Mouse (Mus musculus) midbrain, embryonic 12.5 days (tissue): ENCODE results near the gene Ehd3. TPM values are rescaled to one million over a fixed set of nuclear protein-coding genes. Genes with fewer than 3 reads are reported as not detected.
"Not testable (repeated sequence)": the region's sequence is repeated elsewhere in the genome, so short reads cannot be mapped to it uniquely, and the experiment has no call there.

ENCODE experiments used
- ATAC-seq: fragments of 200-750 bp; cut with Nextera tagmentation; 2 replicates; pipeline ENCODE4 v1.8.0; 2017; ENCODE audit warnings: low read depth, moderate TSS enrichment, moderate library complexity; ENCODE audit not compliant: low FRiP score
- H3K27ac ChIP-seq: fragments of 300-500 bp; sonication (generic); replicated peaks from 2 replicates; pipeline ENCODE4 v1.5.1; 2016; ENCODE audit warnings: mild to moderate bottlenecking
- H3K27me3 ChIP-seq: fragments of 300-500 bp; sonication (generic); 2 replicates; pipeline ENCODE4 v1.6.1; 2016; ENCODE audit warnings: mild to moderate bottlenecking
- H3K36me3 ChIP-seq: fragments of 300-500 bp; sonication (generic); 2 replicates; pipeline ENCODE4 v1.6.1; 2016
- H3K4me1 ChIP-seq: fragments of 300-500 bp; sonication (generic); 2 replicates; pipeline ENCODE4 v1.6.1; 2016
- H3K4me2 ChIP-seq: fragments of 300-500 bp; sonication (generic); replicated peaks from 2 replicates; pipeline ENCODE4 v1.6.1; 2016; ENCODE audit warnings: mild to moderate bottlenecking, moderate library complexity
- H3K4me3 ChIP-seq: fragments of 300-500 bp; sonication (generic); 2 replicates; pipeline ENCODE4 v1.5.1; 2016; ENCODE audit warnings: mild to moderate bottlenecking
- H3K9ac ChIP-seq: fragments of 300-500 bp; sonication (generic); replicated peaks from 2 replicates; pipeline ENCODE4 v1.6.1; 2016; ENCODE audit warnings: mild to moderate bottlenecking, moderate library complexity
- H3K9me3 ChIP-seq: fragments of 300-500 bp; sonication (generic); 2 replicates; pipeline ENCODE4 v1.6.1; 2016; ENCODE audit warnings: mild to moderate bottlenecking
- WGBS: fragments of 180-500 bp; shearing (Covaris S2); methylation state at CpG from one replicate; pipeline ENCODE4 v1.1.7; 2016; 5-methylcytosine and 5-hydroxymethylcytosine counted together
- polyA plus RNA-seq: library from polyadenylated mRNA; unstranded; fragments of >200 nt; fragmentation: Nextera tagmentation; extraction: Ambion mirVana; gene quantifications from 2 replicates; pipeline ENCODE4 v1.2.1, GENCODE M21; 2016

Ehd3 gene
- polyA plus RNA-seq, 1 experiment from 2014 or later = 7.6 TPM

DNA sequence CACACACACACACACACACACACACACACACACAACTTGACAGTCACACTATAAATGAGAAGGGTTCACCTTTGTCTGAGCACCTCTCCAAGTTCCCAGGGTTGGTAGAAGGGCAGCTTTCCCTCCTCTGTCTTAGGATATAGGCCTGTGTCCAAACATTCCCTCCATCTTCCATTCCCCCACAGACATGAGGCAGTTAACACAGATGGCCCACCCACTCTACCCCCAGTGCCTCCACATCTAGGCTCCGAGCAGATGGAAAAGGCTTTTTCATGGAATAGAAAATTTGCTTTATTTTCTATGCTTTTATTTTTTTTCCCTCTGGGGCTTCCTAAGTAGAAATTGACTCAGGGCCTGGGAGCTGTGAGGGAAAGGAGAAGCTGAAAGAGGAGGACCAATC, 26.6 kb downstream of the Ehd3 start:
- ATAC-seq = no peak
- H3K36me3 ChIP-seq = peaks cover 17% of the 10 kb centered on the region
- no peaks in the 10 kb centered on the region for H3K27me3 ChIP-seq
- no peaks in the 10 kb centered on the region for H3K9me3 ChIP-seq
- H3K4me2 ChIP-seq = no peak overlapping the region
- WGBS = 88% methylated on average over 1 of the region's 1 CpGs
- H3K9ac ChIP-seq = no peak overlapping the region
- H3K4me3 ChIP-seq = no peak overlapping the region
- no peaks in the 10 kb centered on the region for H3K4me1 ChIP-seq
- no peak overlapping the region for H3K27ac ChIP-seq

GRCm38 (mm10) chr17:73831427-73831826, 27.5 kb downstream of the Ehd3 start:
- Histone ChIP-seq H3K27me3 (no peaks in the 10 kb centered on the region), H3K4me2 (no peak overlapping the region), H3K9ac (no peak overlapping the region), H3K36me3 (peaks cover 17% of the 10 kb centered on the region), H3K27ac (no peak overlapping the region), H3K4me3 (no peak overlapping the region), H3K9me3 (no peaks in the 10 kb centered on the region), H3K4me1 (no peaks in the 10 kb centered on the region)
- 84% methylated on average over 4 of the region's 4 CpGs for WGBS
- ATAC-seq = no peak

DNA sequence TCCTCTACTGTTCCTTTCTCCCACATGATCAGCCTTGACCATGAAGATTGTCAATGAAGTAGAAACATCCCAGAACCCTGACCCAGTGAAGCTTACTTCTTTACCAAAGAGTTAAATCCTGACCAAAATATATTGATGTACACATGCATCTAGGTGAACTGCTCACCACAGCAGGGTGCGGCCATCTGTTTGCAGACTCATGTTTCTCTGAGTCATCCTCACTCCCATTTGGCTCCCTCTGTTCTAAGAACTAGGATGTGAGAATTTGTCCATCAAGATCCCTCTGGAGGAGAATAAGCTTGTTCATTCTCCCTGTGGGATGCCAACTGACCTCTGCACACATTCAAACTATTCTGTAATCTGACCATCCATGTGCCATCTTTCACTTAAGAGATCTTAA, 29.0 kb downstream of the Ehd3 start:
- Histone ChIP-seq H3K27me3 (no peaks in the 10 kb centered on the region), H3K9me3 (no peaks in the 10 kb centered on the region), H3K36me3 (peaks cover 11% of the 10 kb centered on the region), H3K27ac (no peak overlapping the region), H3K4me2 (no peak overlapping the region), H3K4me3 (no peak overlapping the region), H3K9ac (no peak overlapping the region), H3K4me1 (no peaks in the 10 kb centered on the region)
- 91% methylated on average over 1 of the region's 1 CpGs for WGBS
- ATAC-seq = no peak

DNA sequence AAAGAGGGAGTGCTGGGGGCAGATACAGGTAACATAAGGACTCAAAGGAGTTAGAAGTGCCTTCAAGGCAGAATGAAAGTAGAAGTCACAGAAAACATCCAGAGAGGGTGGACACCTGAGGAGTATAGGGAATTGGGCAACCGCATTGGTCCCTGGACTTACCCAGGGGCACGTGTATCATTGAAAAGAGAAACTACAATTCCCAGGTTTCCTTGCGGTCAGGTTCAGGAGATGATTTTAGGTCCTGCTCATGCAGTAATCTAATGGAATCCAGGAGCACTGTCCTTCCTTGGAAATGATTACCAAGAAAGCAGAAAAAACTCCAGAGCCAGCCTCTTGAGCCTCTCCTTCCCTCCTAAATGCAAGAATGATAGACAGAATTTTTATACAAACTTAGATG, 29.5 kb downstream of the Ehd3 start:
- H3K9me3 ChIP-seq = no peaks in the 10 kb centered on the region
- H3K4me1 ChIP-seq = no peaks in the 10 kb centered on the region
- no peak overlapping the region for H3K9ac ChIP-seq
- no peak overlapping the region for H3K4me3 ChIP-seq
- no peak for ATAC-seq
- H3K27me3 ChIP-seq = no peaks in the 10 kb centered on the region
- no peak overlapping the region for H3K27ac ChIP-seq
- no peak overlapping the region for H3K4me2 ChIP-seq
- peaks cover 11% of the 10 kb centered on the region for H3K36me3 ChIP-seq
- 80% methylated on average over 3 of the region's 3 CpGs for WGBS

DNA sequence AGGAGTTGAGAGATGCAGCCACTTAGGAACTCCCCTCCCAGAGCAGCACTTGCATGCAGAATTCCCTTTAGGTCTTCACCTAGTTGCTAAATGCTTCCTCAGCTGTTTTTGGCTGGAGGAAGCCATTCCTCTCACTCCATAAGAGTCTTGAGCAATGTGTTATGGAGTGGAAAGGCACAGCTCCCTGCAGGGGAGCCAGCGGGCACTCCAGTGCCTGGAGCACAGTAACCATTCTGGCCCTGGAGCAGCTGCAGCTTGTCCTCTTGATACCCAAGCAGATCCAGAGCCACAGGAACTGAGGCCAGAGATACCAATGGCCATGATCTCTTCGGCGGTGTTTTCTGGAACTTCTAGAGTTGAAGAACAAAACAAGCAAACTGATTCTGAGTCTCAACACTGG, 32.7 kb downstream of the Ehd3 start:
- H3K27ac ChIP-seq = no peak overlapping the region
- H3K36me3 ChIP-seq = no peaks in the 10 kb centered on the region
- no peaks in the 10 kb centered on the region for H3K27me3 ChIP-seq
- no peaks in the 10 kb centered on the region for H3K9me3 ChIP-seq
- no peak overlapping the region for H3K4me3 ChIP-seq
- 87% methylated on average over 3 of the region's 3 CpGs for WGBS
- no peak for ATAC-seq
- H3K9ac ChIP-seq = no peak overlapping the region
- H3K4me2 ChIP-seq = no peak overlapping the region
- H3K4me1 ChIP-seq = no peaks in the 10 kb centered on the region; the same call in 1 of the 2 replicates

- ATAC-seq = no peak
- Histone ChIP-seq H3K27ac (no peak overlapping the region), H3K4me1 (no peaks in the 10 kb centered on the region; the same call in 1 of the 2 replicates), H3K36me3 (no peaks in the 10 kb centered on the region), H3K4me2 (no peak overlapping the region), H3K9ac (no peak overlapping the region), H3K9me3 (no peaks in the 10 kb centered on the region), H3K4me3 (no peak overlapping the region), H3K27me3 (no peaks in the 10 kb centered on the region)
- WGBS = 86% methylated on average over 4 of the region's 4 CpGs
Measured at GRCm38 (mm10) chr17:73837244-73837643, 33.3 kb downstream of the Ehd3 start.

DNA sequence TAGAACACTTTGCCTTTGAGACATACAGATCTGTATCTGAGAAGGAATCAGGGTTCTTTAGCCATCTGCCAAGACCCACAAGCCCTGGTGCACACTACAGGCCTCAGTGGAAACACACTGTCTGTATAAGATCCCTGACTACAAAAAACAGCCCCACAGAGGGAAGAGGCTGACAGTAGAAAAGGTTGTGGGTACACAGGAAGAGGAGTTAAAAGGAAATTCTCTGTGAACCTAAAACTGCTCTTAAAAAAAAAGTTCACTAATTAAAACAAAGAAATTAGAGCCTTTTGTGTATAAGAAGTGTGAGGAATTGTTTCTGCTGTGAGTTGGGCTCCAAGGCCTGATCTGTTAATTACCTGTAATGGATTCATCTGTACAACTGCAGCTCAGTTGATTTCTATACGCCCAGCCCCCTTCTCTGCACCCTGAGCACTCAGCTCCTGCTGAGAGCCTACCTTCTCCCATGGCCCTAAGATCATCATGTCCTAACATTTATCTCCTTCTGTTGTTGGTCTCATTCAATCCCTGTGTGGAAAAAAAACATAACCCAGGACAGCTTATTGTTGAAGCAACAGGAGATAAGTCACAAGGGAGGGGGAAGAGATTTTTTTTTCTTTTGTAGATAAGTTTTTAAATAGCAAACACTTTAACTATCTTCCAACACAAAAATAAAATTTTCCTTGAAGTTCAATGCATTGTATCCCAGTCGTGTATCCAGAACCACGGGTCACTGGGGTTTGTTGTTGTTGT, 35.3 kb downstream of the Ehd3 start:
- H3K27ac ChIP-seq = no peak overlapping the region
- no peaks in the 10 kb centered on the region; the same call in 1 of the 2 replicates for H3K4me1 ChIP-seq
- no peaks in the 10 kb centered on the region for H3K27me3 ChIP-seq
- no peak overlapping the region for H3K4me2 ChIP-seq
- 72% methylated on average over 3 of the region's 3 CpGs for WGBS
- H3K36me3 ChIP-seq = no peaks in the 10 kb centered on the region
- no peak for ATAC-seq
- no peak overlapping the region for H3K4me3 ChIP-seq
- no peak overlapping the region for H3K9ac ChIP-seq
- no peaks in the 10 kb centered on the region for H3K9me3 ChIP-seq

GRCm38 (mm10) chr17:73839876-73840275, 35.9 kb downstream of the Ehd3 start:
- H3K27ac ChIP-seq, H3K4me3 ChIP-seq, H3K4me2 ChIP-seq, H3K4me1 ChIP-seq, H3K27me3 ChIP-seq, H3K9ac ChIP-seq, H3K9me3 ChIP-seq, ATAC-seq, H3K36me3 ChIP-seq: not testable (repeated sequence)
- WGBS = 53% methylated on average over 1 of the region's 1 CpGs

- no peaks in the 10 kb centered on the region for H3K36me3 ChIP-seq
- H3K4me2 ChIP-seq = no peak overlapping the region
- no peaks in the 10 kb centered on the region for H3K9me3 ChIP-seq
- no peak overlapping the region for H3K9ac ChIP-seq
- ATAC-seq = no peak
- WGBS = 100% methylated on average over 1 of the region's 1 CpGs
- no peaks in the 10 kb centered on the region; the same call in 1 of the 2 replicates for H3K4me1 ChIP-seq
- no peaks in the 10 kb centered on the region for H3K27me3 ChIP-seq
- H3K4me3 ChIP-seq = no peak overlapping the region
- no peak overlapping the region for H3K27ac ChIP-seq
Measured at GRCm38 (mm10) chr17:73842963-73843362, 39.0 kb downstream of the Ehd3 start.

- Histone ChIP-seq H3K27ac (no peak overlapping the region), H3K27me3 (no peaks in the 10 kb centered on the region), H3K4me2 (no peak overlapping the region), H3K9me3 (no peaks in the 10 kb centered on the region), H3K4me3 (no peak overlapping the region), H3K4me1 (no peaks in the 10 kb centered on the region), H3K36me3 (no peaks in the 10 kb centered on the region), H3K9ac (no peak overlapping the region)
- WGBS = 85% methylated on average over 3 of the region's 3 CpGs
- no peak for ATAC-seq
Measured at GRCm38 (mm10) chr17:73845632-73846031, 41.7 kb downstream of the Ehd3 start.

- Histone ChIP-seq H3K4me2 (no peak overlapping the region), H3K27ac (no peak overlapping the region), H3K4me3 (no peak overlapping the region), H3K4me1 (no peaks in the 10 kb centered on the region), H3K27me3 (no peaks in the 10 kb centered on the region), H3K9me3 (no peaks in the 10 kb centered on the region), H3K36me3 (no peaks in the 10 kb centered on the region), H3K9ac (no peak overlapping the region)
- 85% methylated on average over 1 of the region's 1 CpGs for WGBS
- no peak for ATAC-seq
Measured at GRCm38 (mm10) chr17:73847399-73847798, 43.5 kb downstream of the Ehd3 start.

- no peak for ATAC-seq
- Histone ChIP-seq H3K27ac (no peak overlapping the region), H3K9me3 (no peaks in the 10 kb centered on the region), H3K4me2 (no peak overlapping the region), H3K36me3 (no peaks in the 10 kb centered on the region), H3K4me1 (no peaks in the 10 kb centered on the region), H3K9ac (no peak overlapping the region), H3K4me3 (no peak overlapping the region), H3K27me3 (no peaks in the 10 kb centered on the region)
- 87% methylated on average over 11 of the region's 11 CpGs for WGBS
Measured at GRCm38 (mm10) chr17:73853041-73853440, 49.1 kb downstream of the Ehd3 start.

GRCm38 (mm10) chr17:73853717-73854116, 49.8 kb downstream of the Ehd3 start:
- H3K9me3 ChIP-seq = no peaks in the 10 kb centered on the region
- H3K4me1 ChIP-seq = no peaks in the 10 kb centered on the region
- ATAC-seq = no peak
- no peak overlapping the region for H3K9ac ChIP-seq
- no peaks in the 10 kb centered on the region for H3K27me3 ChIP-seq
- no peak overlapping the region for H3K4me3 ChIP-seq
- H3K36me3 ChIP-seq = no peaks in the 10 kb centered on the region
- H3K4me2 ChIP-seq = no peak overlapping the region
- 54% methylated on average over 4 of the region's 4 CpGs for WGBS
- H3K27ac ChIP-seq = no peak overlapping the region
